Mouse (Mus musculus): ENCODE results near the gene Gnptab. TPM values are rescaled to one million over a fixed set of nuclear protein-coding genes. Genes with fewer than 3 reads are reported as not detected.
A peak's percentile ranks its signal among the peaks of the same experiment; 100 is the strongest.

Gene Gnptab
- polyA plus RNA-seq, 1 experiment from 2014 or later, result 23.8 TPM

- Histone ChIP-seq H3K36me3 (replicated peaks; ENCODE audit: control insufficient read depth, insufficient read depth) (no peaks in the 10 kb centered on the region), H3K4me3 (replicated peaks; ENCODE audit: low read length) (no peak overlapping the region), H3K4me1 (replicated peaks; ENCODE audit: control insufficient read depth, insufficient read depth, low read length) (no peaks in the 10 kb centered on the region), H3K9ac (no peak overlapping the region), H3K27me3 (ENCODE audit: control insufficient read depth, insufficient read depth, low read length) (no peaks in the 10 kb centered on the region), H3K9me3 (ENCODE audit: control insufficient read depth, low read length) (no peaks in the 10 kb centered on the region), H3K4me2 (replicated peaks) (no peak overlapping the region), H3K27ac (no peak overlapping the region)
- 95% methylated on average over 5 of the region's 5 CpGs for WGBS
- ATAC-seq (ENCODE audit: low FRiP score) (no peak), DNase-seq (ENCODE audit: low spot score) (no peak)
Observed at GRCm38 (mm10) chr10:88399271-88399670, 20.3 kb downstream of the Gnptab start.

DNA sequence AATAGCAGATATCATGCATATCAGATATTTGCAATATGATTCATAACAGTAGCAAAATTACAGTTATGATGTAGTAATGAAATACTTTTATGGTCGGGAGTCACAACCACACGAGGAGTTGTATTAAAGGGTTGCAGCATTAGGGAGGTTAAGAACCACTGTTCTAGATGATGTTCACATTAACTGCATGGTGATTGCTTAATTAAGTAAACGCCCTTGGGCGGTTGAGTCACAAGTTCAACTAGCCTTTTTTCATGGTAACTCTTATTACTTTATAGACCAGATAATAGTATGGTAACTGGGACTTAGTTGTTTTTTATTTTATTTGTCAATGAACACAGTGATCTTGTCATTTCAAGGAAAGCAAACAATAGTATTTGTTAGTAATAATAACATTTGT, 24.1 kb downstream of the Gnptab start:
- 97% methylated on average over 4 of the region's 4 CpGs for WGBS
- ATAC-seq (ENCODE audit: low FRiP score) (no peak), DNase-seq (ENCODE audit: low spot score) (no peak)

GRCm38 (mm10) chr10:88404220-88404619, 25.3 kb downstream of the Gnptab start:
- DNase-seq (ENCODE audit: low spot score), result no peak
- Histone ChIP-seq H3K4me1 (replicated peaks; ENCODE audit: control insufficient read depth, insufficient read depth, low read length) (no peaks in the 10 kb centered on the region), H3K9me3 (ENCODE audit: control insufficient read depth, low read length) (no peaks in the 10 kb centered on the region), H3K4me2 (replicated peaks) (no peak overlapping the region), H3K4me3 (replicated peaks; ENCODE audit: low read length) (no peak overlapping the region), H3K36me3 (replicated peaks; ENCODE audit: control insufficient read depth, insufficient read depth) (no peaks in the 10 kb centered on the region), H3K27me3 (ENCODE audit: control insufficient read depth, insufficient read depth, low read length) (no peaks in the 10 kb centered on the region), H3K27ac (no peak overlapping the region), H3K9ac (no peak overlapping the region)
- no peak for ATAC-seq (ENCODE audit: low FRiP score)
- WGBS, result 93% methylated on average over 6 of the region's 6 CpGs

More for the DNA sequence above, 24.1 kb downstream of the Gnptab start:
- no peak overlapping the region for H3K9ac ChIP-seq
- no peaks in the 10 kb centered on the region for H3K36me3 ChIP-seq (replicated peaks; ENCODE audit: control insufficient read depth, insufficient read depth)
- H3K4me1 ChIP-seq (replicated peaks; ENCODE audit: control insufficient read depth, insufficient read depth, low read length), result no peaks in the 10 kb centered on the region
- H3K4me2 ChIP-seq (replicated peaks), result no peak overlapping the region
- H3K4me3 ChIP-seq (replicated peaks; ENCODE audit: low read length), result no peak overlapping the region
- H3K9me3 ChIP-seq (ENCODE audit: control insufficient read depth, low read length), result no peaks in the 10 kb centered on the region
- H3K27me3 ChIP-seq (ENCODE audit: control insufficient read depth, insufficient read depth, low read length), result no peaks in the 10 kb centered on the region
- H3K27ac ChIP-seq, result no peak overlapping the region

DNA sequence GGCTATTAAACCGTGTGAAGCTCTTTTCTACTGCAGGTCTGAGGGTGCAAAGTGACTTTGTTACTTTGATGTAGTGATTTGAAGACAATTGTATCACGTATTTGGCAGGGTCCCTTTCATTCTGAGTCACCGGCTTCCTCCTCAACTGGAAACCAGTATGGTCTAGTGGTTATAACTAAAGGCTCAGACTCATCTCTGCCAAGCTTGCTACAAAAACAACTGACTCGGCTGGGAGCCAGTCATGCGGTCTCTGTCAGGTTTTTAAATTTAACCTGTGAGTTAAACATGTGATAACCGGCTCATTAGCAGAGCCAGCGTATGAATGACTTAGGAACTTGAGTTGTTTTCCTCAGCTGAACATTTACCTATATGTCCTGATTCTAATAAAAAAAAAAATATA, 26.9 kb downstream of the Gnptab start:
- Histone ChIP-seq H3K27me3 (ENCODE audit: control insufficient read depth, insufficient read depth, low read length) (no peaks in the 10 kb centered on the region), H3K4me1 (replicated peaks; ENCODE audit: control insufficient read depth, insufficient read depth, low read length) (no peaks in the 10 kb centered on the region), H3K9me3 (ENCODE audit: control insufficient read depth, low read length) (no peaks in the 10 kb centered on the region), H3K4me2 (replicated peaks) (no peak overlapping the region), H3K4me3 (replicated peaks; ENCODE audit: low read length) (no peak overlapping the region), H3K36me3 (replicated peaks; ENCODE audit: control insufficient read depth, insufficient read depth) (no peaks in the 10 kb centered on the region), H3K9ac (no peak overlapping the region), H3K27ac (no peak overlapping the region)
- WGBS, result 76% methylated on average over 7 of the region's 7 CpGs
- DNase-seq (ENCODE audit: low spot score) (no peak), ATAC-seq (ENCODE audit: low FRiP score) (no peak)

DNA sequence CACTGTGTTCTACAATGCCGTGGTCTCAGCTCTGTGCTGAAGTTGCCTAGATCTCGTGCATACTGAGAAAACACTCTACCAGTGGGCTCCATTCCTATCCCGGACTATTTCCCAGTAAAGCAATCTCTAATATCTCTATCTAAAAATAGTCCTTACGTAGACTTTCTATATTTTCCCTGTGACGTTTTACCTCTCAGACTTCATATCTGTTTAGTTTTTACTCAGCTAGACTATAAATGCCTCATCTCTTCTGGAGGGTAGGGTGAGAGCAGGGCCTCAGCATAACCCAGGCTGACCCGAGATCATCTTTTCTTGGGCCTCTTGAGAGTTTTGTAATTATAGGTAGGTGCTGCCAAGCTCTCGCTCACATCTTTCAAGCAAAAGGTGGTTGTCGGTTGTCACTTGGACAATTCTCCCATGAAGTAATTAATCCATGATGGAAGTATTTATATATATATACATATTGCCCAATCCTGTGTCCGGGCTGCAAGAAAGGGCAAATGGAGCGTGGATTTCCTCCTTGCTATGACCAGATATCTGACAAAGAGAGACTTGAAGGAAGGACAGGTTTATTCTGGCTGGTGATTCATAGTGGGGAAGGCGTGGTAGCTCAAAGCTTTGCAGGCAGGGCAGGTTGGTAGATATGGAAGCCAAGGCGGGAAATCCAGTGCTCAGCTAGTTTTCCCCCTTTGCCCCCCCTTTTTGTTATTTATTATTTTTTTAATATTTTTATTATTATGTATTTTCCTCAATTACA, 29.1 kb downstream of the Gnptab start:
- H3K4me3 ChIP-seq (replicated peaks; ENCODE audit: low read length), result no peak overlapping the region
- WGBS, result 95% methylated on average over 12 of the region's 12 CpGs
- H3K36me3 ChIP-seq (replicated peaks; ENCODE audit: control insufficient read depth, insufficient read depth), result no peaks in the 10 kb centered on the region
- H3K27ac ChIP-seq, result no peak overlapping the region
- no peak overlapping the region for H3K9ac ChIP-seq
- no peak overlapping the region for H3K4me2 ChIP-seq (replicated peaks)
- no peaks in the 10 kb centered on the region for H3K9me3 ChIP-seq (ENCODE audit: control insufficient read depth, low read length)
- no peak for ATAC-seq (ENCODE audit: low FRiP score)
- no peaks in the 10 kb centered on the region for H3K4me1 ChIP-seq (replicated peaks; ENCODE audit: control insufficient read depth, insufficient read depth, low read length)
- H3K27me3 ChIP-seq (ENCODE audit: control insufficient read depth, insufficient read depth, low read length), result no peaks in the 10 kb centered on the region
- no peak for DNase-seq (ENCODE audit: low spot score)

- Histone ChIP-seq H3K4me1 (replicated peaks; ENCODE audit: control insufficient read depth, insufficient read depth, low read length) (no peaks in the 10 kb centered on the region), H3K9ac (no peak overlapping the region), H3K27me3 (ENCODE audit: control insufficient read depth, insufficient read depth, low read length) (no peaks in the 10 kb centered on the region), H3K36me3 (replicated peaks; ENCODE audit: control insufficient read depth, insufficient read depth) (peaks cover 5% of the 10 kb centered on the region; the same call in 1 of the 2 replicates), H3K27ac (no peak overlapping the region), H3K4me2 (replicated peaks) (no peak overlapping the region), H3K4me3 (replicated peaks; ENCODE audit: low read length) (no peak overlapping the region), H3K9me3 (ENCODE audit: control insufficient read depth, low read length) (no peaks in the 10 kb centered on the region)
- no peak for ATAC-seq (ENCODE audit: low FRiP score)
- WGBS, result 62% methylated on average over 2 of the region's 2 CpGs
- no peak for DNase-seq (ENCODE audit: low spot score)
Observed at GRCm38 (mm10) chr10:88409751-88410150, 30.8 kb downstream of the Gnptab start.

DNA sequence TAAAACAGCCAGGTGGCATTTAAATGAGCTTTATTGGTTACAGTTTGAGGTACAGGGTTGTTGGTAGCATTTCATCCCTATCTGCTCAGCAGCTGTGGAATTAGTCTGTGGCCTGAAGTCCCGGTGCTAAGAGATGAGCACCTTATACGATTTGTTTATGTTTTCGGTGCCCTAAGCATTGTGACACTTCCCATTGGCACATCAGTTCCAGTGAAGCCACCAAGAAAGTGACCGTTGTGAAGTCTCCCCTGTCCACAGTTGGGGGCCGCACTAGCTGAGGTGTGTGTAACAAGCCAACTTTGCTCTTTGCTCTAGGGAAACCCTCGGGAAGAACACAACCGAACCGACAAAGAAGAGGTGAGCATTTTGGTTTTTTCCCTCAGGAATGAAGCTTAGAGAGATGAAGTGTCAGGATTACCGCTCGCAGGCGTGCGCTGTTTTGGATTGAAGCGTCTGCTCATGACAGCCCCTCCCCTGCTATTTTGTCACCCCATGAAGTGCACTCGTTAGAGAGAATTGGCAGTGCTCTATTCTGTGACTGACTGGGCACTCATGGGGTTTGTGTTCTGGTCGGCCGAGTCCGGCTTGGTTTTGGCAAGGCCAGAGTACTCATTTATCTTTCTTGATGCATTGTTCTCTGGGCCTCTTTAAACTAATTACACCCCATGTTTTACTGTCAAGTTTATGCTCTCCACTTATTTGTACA, 33.5 kb downstream of the Gnptab start:
- Histone ChIP-seq H3K27ac (no peak overlapping the region), H3K36me3 (replicated peaks; ENCODE audit: control insufficient read depth, insufficient read depth) (peaks cover 12% of the 10 kb centered on the region), H3K4me2 (replicated peaks) (no peak overlapping the region), H3K9ac (no peak overlapping the region), H3K4me1 (replicated peaks; ENCODE audit: control insufficient read depth, insufficient read depth, low read length) (no peaks in the 10 kb centered on the region), H3K4me3 (replicated peaks; ENCODE audit: low read length) (no peak overlapping the region), H3K9me3 (ENCODE audit: control insufficient read depth, low read length) (no peaks in the 10 kb centered on the region), H3K27me3 (ENCODE audit: control insufficient read depth, insufficient read depth, low read length) (no peaks in the 10 kb centered on the region)
- peak; percentile 59; the same call in 1 of the 2 replicates for ATAC-seq (ENCODE audit: low FRiP score)
- 62% methylated on average over 17 of the region's 17 CpGs for WGBS
- DNase-seq (ENCODE audit: low spot score), result no peak

GRCm38 (mm10) chr10:88417686-88418085, 38.8 kb downstream of the Gnptab start:
- Histone ChIP-seq H3K4me1 (replicated peaks; ENCODE audit: control insufficient read depth, insufficient read depth, low read length) (no peaks in the 10 kb centered on the region), H3K9me3 (ENCODE audit: control insufficient read depth, low read length) (no peaks in the 10 kb centered on the region), H3K4me2 (replicated peaks) (no peak overlapping the region), H3K4me3 (replicated peaks; ENCODE audit: low read length) (no peak overlapping the region), H3K27me3 (ENCODE audit: control insufficient read depth, insufficient read depth, low read length) (no peaks in the 10 kb centered on the region), H3K36me3 (replicated peaks; ENCODE audit: control insufficient read depth, insufficient read depth) (peaks cover 25% of the 10 kb centered on the region), H3K9ac (no peak overlapping the region), H3K27ac (no peak overlapping the region)
- ATAC-seq (ENCODE audit: low FRiP score) (no peak), DNase-seq (ENCODE audit: low spot score) (no peak)
- 81% methylated on average over 5 of the region's 5 CpGs for WGBS

DNA sequence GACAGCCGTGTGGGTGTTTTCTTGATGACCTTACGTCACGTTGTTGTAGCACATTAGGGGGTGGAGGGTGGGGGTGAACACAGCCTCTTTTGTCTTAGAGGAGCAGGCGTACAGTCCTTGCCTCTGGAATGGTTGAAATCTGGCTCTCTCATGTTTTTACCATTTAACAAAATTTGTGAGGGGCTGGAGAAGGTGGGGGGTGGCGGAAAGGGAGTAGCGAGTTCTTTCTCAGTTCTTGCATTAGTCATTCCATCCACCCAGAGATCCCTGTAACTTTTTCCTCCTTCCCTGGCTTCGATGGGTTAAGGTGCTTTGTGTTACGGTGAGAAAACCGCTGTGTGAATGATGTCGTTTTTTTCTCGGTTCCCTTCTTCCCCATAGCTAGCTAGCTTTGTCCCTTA, 41.2 kb downstream of the Gnptab start:
- Histone ChIP-seq H3K4me1 (replicated peaks; ENCODE audit: control insufficient read depth, insufficient read depth, low read length) (no peaks in the 10 kb centered on the region), H3K27me3 (ENCODE audit: control insufficient read depth, insufficient read depth, low read length) (no peaks in the 10 kb centered on the region), H3K27ac (no peak overlapping the region), H3K4me2 (replicated peaks) (no peak overlapping the region), H3K36me3 (replicated peaks; ENCODE audit: control insufficient read depth, insufficient read depth) (peaks cover 16% of the 10 kb centered on the region), H3K9me3 (ENCODE audit: control insufficient read depth, low read length) (no peaks in the 10 kb centered on the region), H3K9ac (no peak overlapping the region), H3K4me3 (replicated peaks; ENCODE audit: low read length) (no peak overlapping the region)
- ATAC-seq (ENCODE audit: low FRiP score) (no peak), DNase-seq (ENCODE audit: low spot score) (no peak)
- WGBS, result 81% methylated on average over 11 of the region's 11 CpGs
